Mouse (Mus musculus): Measurements from ENCODE around the gene Draxin.

- no peak for TF ChIP-seq GATA1 (IDR thresholded peaks at IDR 0.05; ENCODE audit: low read length)
- TF ChIP-seq TAL1 (IDR thresholded peaks at IDR 0.05; ENCODE audit: low read length), result no peak
Observed at GRCm38 (mm10) chr4:148115467-148115866, 15.0 kb downstream of the Draxin start.
